Mouse (Mus musculus) megakaryocyte-erythroid progenitor cell, adult 5-6 weeks (primary cell): ENCODE measurements at regions not wholly inside any gene's neighbourhood (a gene's known extent, or its start where the extent isn't known, plus 50 kb on each side); places are given as distances from the start of the nearest gene placed in this dataset.

Experiments used
- ATAC-seq: replicated peaks from 2 replicates; pipeline ENCODE4 v1.8.0; 2016; ENCODE audit warnings: mild to moderate bottlenecking, inconsistent platforms; ENCODE audit not compliant: severe bottlenecking, poor library complexity, low FRiP score, low TSS enrichment

- ATAC-seq: no peak
These were observed 218.8 kb upstream of the Marcks start for GRCm38 (mm10) chr10:37357304-37358060.

GRCm38 (mm10) chr10:37349261-37349660, 210.5 kb upstream of the Marcks start:
- no peak for ATAC-seq

- ATAC-seq: no peak
These were observed 209.7 kb upstream of the Marcks start for GRCm38 (mm10) chr10:37348416-37348815.

- no peak for ATAC-seq
These were observed 208.9 kb upstream of the Marcks start for GRCm38 (mm10) chr10:37347661-37348060.

- no peak for ATAC-seq
These were observed 204.0 kb upstream of the Marcks start for GRCm38 (mm10) chr10:37342675-37343074.

GRCm38 (mm10) chr10:37339658-37340057, 200.9 kb upstream of the Marcks start:
- no peak for ATAC-seq

- ATAC-seq: no peak
These were observed 199.6 kb upstream of the Marcks start for GRCm38 (mm10) chr10:37338073-37338912.

GRCm38 (mm10) chr10:37337172-37337620, 198.5 kb upstream of the Marcks start:
- no peak for ATAC-seq

GRCm38 (mm10) chr10:37335148-37335547, 196.4 kb upstream of the Marcks start:
- ATAC-seq: no peak

GRCm38 (mm10) chr10:37326168-37326534, 187.4 kb upstream of the Marcks start:
- no peak for ATAC-seq

GRCm38 (mm10) chr10:37325514-37326167, 186.9 kb upstream of the Marcks start:
- no peak for ATAC-seq

- ATAC-seq: no peak
These were observed 185.0 kb upstream of the Marcks start for GRCm38 (mm10) chr10:37323689-37324088.

GRCm38 (mm10) chr10:37322809-37323208, 184.1 kb upstream of the Marcks start:
- ATAC-seq: no peak

- ATAC-seq: no peak
These were observed 183.6 kb upstream of the Marcks start for GRCm38 (mm10) chr10:37322310-37322709.

GRCm38 (mm10) chr10:37321171-37321570, 182.5 kb upstream of the Marcks start:
- ATAC-seq: no peak

- ATAC-seq: no peak
These were observed 181.2 kb upstream of the Marcks start for GRCm38 (mm10) chr10:37319746-37320430.

GRCm38 (mm10) chr10:37316701-37317100, 178.0 kb upstream of the Marcks start:
- ATAC-seq: no peak

- no peak for ATAC-seq
These were observed 177.1 kb upstream of the Marcks start for GRCm38 (mm10) chr10:37315804-37316203.

- ATAC-seq: 0 out of 2 replicates have a peak, but pooled peaks have one; percentile 30
These were observed 176.2 kb upstream of the Marcks start for GRCm38 (mm10) chr10:37314746-37315430.
